Mouse (Mus musculus) layer of hippocampus, postnatal 25 days (tissue): ENCODE measurements around the gene Tor4a. TPM values are rescaled to one million over a fixed set of nuclear protein-coding genes. Genes with fewer than 3 reads are reported as not detected.

Source experiments
- DNase-seq, 2 experiments: peaks; one replicate each; pipeline ENCODE4 v3.0.0; 2022; ENCODE audit warnings: mixed read lengths in 2 of 2, low spot score in 1 of 2; ENCODE audit errors: extremely low spot score in 1 of 2
- total RNA-seq, 2 experiments: library from RNA; stranded (reverse); gene quantifications; 2 replicates each; pipeline ENCODE4 v1.2.3; 2021

Gene Tor4a
- total RNA-seq, 2 experiments from 2014 or later, result 1.5 TPM

DNA sequence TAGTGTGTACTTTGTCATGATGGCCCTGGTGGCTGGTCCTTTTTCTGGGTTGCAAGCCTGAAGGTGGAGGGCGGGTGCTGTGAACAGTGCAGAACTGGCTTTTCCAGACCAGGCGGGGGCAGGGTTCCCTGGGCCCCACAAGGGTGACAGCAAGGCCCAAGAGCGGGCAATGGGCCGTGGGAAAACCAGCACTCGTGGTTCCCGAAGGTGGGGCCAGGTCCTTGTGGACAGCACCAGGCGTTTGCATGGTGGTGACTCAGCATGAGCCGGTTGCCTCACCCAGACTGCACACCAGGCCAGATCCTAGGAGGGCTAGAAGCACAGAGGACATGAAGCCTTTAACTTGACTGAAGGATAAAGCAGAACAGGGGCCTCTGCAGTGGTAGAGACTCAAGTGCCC is 24.1 kb downstream of the Tor4a start:
- DNase-seq, result no peak

DNA sequence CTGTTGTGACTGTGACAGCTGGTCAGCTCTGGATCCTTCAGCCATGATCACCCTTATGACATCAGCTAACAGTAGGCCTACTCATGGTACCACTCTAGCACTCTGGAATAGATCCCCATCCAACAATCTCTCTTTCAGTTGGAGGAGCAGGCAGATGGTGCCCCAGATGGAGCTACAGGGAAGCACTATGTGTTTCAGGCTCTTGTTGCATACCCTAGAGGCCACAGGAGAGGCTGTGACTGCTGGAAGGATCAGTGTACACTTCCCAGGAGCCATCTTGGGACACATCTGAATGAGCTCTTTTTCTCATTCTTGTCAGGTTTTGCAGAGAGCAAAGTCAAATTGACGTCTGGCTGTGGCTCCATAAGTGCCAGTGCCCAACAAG is 24.9 kb downstream of the Tor4a start:
- DNase-seq, result peak in 1 of 2 experiments; percentile 59

DNA sequence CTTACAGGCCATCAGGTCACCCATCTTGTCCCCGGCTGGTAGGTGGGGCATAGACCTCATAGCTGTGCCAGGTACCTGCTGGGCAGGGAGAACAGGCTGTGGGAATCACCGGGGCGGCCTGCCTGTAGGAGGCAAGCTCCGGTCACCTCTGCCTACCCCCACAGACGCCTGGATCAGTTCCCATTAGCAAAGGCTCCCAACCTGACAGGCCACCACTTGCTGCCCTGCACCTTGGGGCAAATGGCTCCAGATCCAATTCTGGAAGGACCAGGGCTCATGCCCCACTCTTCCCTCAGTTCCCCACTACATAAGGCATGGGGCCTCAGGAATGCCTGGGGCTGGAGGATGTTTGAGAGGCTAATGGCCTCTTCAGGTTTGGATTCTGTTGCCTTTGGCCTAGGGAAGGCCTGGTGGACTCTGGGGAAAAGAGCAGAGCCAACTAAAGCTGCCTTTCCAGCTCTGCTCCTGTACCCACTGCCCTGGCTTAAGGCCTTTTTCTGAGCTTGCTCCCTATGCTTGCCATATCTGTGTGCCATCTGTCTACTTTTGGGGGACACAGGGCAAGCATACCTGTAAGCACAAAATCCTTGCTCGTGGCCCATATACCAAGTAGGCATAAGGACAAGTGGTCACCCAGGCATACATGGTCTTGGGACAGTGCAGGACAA is 25.5 kb downstream of the Tor4a start:
- DNase-seq, result no peak

DNA sequence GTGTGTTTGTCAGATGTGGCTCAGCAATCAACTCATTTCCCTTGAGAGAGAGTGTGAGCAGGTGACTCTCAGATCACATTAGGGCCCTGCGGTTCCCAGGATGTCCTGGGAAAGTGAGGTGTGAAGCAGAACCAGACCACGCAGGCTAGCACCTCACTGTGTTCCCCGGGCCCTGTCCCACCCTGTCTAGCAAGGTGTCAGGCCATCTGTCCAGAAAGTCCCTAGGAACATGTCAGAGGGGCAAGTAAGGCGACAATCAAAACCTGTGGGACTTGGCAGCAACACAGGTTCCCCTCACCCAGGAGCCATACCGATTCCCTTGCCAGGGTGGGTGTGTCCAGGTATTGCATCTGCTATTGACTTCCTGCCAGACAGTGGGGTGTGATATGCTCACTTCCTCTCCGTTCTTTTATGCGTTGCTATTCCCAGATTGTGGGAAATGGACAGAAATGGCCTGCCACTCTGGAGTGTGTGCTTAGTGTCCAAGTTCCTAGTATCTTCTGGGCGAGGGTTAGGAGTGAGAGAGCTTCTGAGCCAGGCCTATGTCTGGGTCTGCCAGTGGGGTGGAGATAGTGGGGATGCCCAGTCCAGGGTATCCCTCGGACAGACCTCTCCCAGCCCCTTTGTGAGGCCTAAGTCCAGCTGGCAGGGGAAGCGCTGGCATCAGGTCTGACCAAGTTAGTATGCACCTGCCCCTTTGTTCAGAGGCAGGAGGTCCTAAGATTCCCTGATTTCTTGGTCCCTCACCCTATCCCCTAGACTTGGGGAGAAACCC is 26.2 kb downstream of the Tor4a start:
- no peak for DNase-seq

DNA sequence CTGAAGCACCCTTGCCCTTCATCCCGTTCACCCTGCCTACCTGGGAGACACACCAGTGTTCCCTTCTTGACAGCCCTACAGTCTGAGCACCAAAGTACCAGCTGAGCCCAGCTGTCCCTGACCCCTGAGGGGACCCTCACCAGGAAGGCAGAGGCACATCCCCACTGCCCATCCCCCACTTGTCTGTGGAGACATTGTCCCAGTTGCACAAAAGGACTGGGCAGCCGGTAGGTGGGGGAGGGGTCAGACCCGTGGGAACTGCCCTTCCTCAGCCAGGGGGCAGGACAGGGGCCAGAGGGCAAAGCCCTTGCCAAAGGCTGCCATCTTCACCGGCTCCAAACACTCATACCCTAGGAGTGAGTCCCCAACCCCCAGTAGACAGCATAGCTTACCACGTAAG is 26.9 kb downstream of the Tor4a start:
- DNase-seq, result no peak

DNA sequence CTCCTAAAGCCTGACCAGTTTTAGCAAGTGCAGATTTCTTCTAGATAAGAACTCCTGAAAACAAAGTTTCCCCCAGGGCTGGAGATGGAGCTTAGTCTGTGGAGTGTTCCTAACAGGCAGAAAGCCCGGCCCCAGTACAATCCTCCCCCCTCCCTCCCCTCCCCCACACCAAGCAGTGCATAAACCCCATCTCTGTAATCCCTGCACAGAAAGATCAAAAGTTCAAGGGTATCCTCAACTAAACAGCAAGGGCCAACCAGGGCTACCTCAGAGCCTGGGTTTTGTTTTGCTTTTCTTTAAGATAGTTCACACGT is 28.1 kb downstream of the Tor4a start:
- DNase-seq, result no peak

DNA sequence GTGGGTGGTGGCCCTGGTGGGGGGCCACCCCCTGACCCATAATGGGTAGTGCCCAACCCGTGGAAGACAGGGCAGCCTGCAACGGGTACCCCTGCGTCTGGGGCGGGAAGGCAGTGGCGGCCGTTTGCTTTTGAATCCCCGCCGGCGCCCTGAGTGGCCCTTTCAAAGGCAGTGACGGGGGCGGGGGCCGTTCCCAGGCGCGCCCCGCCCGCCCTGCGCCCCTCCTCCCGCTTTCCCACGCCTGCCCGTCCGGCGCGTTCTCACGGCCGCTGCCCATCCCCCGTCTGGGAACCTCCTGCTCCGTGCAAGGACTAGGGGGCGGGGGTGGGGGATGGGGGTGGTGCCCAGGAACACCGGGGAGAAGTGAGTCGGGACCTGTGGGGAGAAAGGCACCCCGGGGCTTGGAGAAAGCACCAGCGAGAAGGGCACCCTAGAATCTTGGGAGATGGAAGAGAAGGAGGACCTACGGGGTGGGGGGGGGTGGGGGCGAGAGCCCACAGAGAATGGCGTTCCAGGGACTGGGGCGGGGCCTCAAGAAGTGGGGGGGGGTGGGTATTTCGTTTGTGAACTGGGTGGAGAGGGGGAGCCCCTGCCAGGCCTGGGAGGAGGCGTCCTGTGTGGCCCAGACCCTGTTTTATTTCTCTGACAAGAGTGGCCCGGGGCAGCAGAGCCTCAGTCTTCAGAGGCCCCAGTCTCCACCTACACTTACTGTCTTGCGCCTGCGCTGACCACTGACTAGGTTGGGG is 28.6 kb downstream of the Tor4a start:
- DNase-seq, result no peak

DNA sequence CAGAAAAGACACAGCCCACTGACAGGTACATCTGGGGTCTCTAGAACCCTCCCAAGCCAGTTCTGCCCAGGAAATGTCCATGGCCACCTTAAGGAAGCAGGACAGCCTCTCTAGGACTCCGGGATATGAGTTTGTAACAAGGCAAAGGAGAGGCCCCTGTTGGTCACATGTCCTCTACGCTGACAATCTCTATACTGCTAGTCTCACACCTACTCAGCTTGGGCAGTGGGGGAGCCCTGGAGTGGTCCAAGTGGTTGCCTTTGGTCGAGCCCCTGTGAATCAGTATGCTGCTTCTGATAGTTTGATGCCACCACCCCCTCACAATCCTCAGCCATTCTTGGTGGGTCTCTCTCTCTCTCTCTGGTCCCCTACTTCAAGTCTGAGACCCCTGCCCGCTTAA is 29.2 kb downstream of the Tor4a start:
- no peak for DNase-seq

DNA sequence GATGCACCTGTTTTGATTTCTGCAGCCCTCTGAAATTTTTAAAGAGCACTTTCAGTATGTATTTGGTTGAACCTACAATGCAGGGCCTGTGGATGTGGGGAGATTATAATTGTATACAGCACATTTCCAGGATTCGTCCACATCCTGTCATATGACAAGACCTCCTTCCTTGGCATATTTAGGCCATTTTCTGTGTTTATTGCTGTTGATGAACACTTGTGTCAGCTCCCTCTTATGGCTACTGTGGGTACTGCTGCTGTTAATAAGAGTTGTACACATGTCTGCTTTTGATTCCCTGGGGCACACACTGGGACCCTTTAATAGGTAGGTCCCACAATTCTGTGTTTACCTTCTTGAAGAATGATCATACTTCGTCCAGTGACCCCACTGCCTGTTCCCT is 39.0 kb downstream of the Tor4a start:
- peak in 1 of 2 experiments; percentile 59 for DNase-seq

DNA sequence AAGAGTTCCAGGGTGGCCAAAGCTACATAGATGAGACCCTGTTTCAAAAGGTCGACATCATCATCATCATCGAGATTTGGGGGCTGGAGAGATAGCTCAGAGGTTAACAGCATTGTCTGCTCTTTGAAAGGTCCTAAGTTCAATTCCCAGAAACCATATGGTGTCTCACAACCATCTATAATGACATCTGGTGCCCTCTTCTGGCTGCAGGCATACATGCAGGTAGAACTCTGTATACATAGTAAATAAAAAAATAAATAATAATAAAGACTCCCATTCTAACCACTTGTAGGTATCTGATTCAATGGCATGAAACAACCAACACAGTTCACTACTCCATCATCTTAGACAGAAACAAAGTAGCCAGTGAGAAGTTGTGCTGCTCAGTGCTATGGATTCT is 39.7 kb downstream of the Tor4a start:
- DNase-seq, result no peak

DNA sequence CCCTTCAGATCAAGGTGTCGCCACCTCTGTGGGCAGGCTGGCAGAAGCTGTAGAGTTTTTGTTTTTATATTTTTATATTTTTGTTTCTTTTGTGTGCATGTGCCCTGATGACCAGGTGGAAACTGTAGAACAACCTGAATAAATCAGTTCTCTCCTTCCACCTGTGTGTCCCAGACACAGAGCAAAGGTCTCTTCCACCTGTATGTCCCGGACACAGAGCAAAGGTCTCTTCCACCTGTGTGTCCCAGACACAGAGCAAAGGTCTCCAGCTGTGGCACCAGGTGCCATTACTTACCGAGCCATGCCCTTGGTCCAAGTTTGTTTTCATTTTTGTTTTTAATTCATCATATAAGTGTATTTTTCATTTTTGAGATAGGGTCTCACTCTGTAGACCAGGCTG is 40.5 kb downstream of the Tor4a start:
- DNase-seq, result no peak

DNA sequence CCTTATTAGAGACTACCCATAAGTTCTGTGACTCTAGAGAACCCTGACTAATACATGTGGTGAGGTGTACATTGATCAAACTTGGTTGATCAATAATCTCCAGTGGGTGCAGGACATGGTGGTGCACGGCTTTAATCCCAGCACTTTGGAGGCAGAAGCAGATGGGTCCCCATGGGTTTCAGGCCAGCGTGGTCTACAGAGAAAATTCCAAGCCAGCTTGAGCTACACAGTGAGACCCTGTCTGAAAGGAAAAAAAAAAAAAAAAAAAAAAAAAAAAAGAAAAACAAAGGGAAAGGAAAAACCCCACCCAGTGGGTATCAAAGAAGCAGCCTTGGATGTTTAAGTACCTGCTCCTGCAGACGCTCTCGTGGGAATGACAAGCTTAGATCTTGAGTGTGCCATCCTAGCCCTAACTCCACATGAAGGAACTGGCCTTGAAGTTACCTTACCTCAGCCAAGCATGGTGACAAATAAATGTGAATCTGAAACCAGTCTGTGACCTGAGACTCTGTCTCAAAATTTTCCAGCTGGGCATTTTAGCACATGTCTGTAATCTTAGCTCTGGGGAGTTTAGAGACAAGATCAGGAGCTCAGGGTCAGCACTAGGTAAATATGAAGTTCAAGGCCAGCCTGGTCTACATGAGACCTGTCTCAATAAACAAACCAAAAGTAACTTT is 45.3 kb downstream of the Tor4a start:
- DNase-seq, result no peak

DNA sequence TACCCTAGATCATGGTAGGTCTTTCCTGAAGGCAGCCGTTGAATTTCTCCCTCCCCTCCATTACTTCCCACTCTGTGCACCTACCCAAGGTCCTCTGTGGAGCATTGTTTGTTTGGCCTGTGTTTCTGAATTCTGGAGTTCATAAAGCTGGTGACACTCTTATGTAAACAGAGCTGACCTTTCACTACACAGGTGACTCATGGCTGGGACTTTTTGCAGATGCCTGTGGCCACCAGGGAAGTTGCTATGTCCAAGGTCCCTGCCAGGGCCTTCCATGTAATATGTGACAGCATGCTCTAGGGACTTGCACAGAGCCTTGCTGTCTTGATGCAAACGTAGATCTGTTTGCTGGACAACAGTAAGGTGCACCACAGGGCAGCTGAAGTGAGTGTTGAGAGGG is 47.0 kb downstream of the Tor4a start:
- DNase-seq, result no peak

DNA sequence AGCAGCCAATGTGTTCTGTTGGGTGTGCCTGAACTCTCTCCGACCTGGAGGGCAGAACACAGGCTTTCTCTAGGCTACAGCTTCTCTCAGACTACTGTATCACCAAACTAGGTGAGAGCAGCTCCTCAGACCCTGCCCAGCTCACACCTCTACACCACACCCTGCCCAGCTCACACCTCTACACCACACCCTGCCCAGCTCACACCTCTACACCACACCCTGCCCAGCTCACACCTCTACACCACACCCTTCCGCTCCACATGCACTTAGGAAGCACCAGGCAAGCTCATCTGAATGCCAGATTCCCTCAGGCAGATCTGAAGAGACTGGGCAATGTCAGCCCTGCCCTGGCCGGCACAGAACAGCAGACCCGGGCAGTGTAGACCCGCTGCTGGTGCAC is 48.8 kb downstream of the Tor4a start:
- DNase-seq, result no peak

DNA sequence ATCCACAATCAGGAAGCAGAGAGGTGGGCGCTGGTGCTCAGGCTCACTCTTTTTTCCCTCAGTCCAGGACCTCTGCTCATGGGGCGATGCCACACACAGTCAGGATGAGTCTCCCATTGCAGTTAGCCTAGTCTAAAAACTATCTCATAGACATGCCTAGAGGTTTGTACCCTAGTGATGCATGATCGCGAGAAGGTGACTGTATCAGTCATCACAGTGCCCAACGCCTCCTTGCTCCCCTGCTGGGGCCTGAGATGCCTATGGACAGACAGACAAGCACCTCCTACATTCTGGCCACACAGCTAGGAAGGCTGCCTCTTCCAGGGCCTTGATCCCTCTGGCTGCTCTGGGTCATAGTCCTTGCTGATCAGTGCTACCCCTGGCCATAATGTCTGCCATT is 49.3 kb downstream of the Tor4a start:
- DNase-seq, result no peak

DNA sequence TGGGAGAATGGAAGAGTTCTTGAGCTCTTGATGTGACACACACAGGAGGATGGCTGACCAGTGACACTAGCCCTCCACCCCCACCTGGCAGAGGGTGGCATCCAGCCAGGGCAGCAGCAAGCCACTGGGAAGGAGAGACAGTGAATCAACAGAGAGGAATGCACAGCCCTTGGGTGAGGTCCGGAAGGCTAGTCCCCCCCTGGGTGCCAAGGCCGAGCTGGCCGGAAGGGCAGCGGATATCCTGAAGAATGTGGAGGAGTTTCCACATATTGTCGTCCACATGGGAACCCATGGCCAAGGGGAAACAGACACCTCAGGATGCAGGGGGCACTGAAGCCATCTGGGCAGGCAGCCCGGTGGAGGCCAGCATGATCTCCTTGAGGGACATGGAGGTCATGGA is 51.3 kb downstream of the Tor4a start:
- DNase-seq, result no peak

Other genes starting within 250 kb of the Tor4a start
- 10 to 100 TPM; 38.5 TPM for gene Zmynd19, start 247.1 kb downstream of the Tor4a start, total RNA-seq
- 10 to 100 TPM; 31.6 to 33.0 TPM for gene Dph7, start 234.5 kb downstream of the Tor4a start, total RNA-seq
- gene Mrpl41, start 221.8 kb downstream of the Tor4a start, total RNA-seq, result 10 to 100 TPM; 85.3 to 93.5 TPM
- gene Pnpla7, start 220.9 kb downstream of the Tor4a start, total RNA-seq, result 10 to 100 TPM; 24.2 to 25.2 TPM
- gene Nsmf, start 142.5 kb downstream of the Tor4a start, total RNA-seq, result 100 to 1,000 TPM; 985 to 995 TPM
- gene Entpd8, start 116.6 kb downstream of the Tor4a start, total RNA-seq, result not detected
- not detected for gene Noxa1, start 101.7 kb downstream of the Tor4a start, total RNA-seq
- 10 to 100 TPM; 27.5 to 35.7 TPM for gene Nrarp, start 16.1 kb downstream of the Tor4a start, total RNA-seq
- 10 to 100 TPM; 55.8 to 58.9 TPM for gene Nelfb, start 14.6 kb upstream of the Tor4a start, total RNA-seq
- gene Stpg3, start 17.8 kb upstream of the Tor4a start, total RNA-seq, result under 1 TPM in 1 of 2 experiments, not detected in 1; 0.32 TPM
- gene Fam166a, start 21.9 kb upstream of the Tor4a start, total RNA-seq, result under 1 TPM in 1 of 2 experiments, not detected in 1; 0.59 TPM
- 100 to 1,000 TPM; 330 to 361 TPM for gene Tubb4b, start 27.8 kb upstream of the Tor4a start, total RNA-seq
- not detected for gene Slc34a3, start 37.5 kb upstream of the Tor4a start, total RNA-seq
- not detected for gene Rnf224, start 39.9 kb upstream of the Tor4a start, total RNA-seq
- gene Rnf208, start 45.4 kb upstream of the Tor4a start, total RNA-seq, result 100 to 1,000 TPM; 230 to 231 TPM
- under 1 TPM in 1 of 2 experiments, not detected in 1; 0.79 TPM for gene Cysrt1, start 45.6 kb upstream of the Tor4a start, total RNA-seq
- gene AL732309.1, start 50.0 kb upstream of the Tor4a start, total RNA-seq, result 1 to 10 TPM; 3.3 to 5.2 TPM
- 10 to 100 TPM; 38.1 to 40.5 TPM for gene Tmem203, start 58.6 kb upstream of the Tor4a start, total RNA-seq
- 10 to 100 TPM; 27.0 to 29.4 TPM for gene Tprn, start 65.7 kb upstream of the Tor4a start, total RNA-seq
- gene Ssna1, start 75.6 kb upstream of the Tor4a start, total RNA-seq, result 10 to 100 TPM; 69.2 to 71.6 TPM
- gene Anapc2, start 75.6 kb upstream of the Tor4a start, total RNA-seq, result 10 to 100 TPM; 85.1 to 86.5 TPM
- not detected for gene Tmem210, start 91.3 kb upstream of the Tor4a start, total RNA-seq
- not detected for gene Lrrc26, start 93.0 kb upstream of the Tor4a start, total RNA-seq
- gene Grin1, start 122.3 kb upstream of the Tor4a start, total RNA-seq, result 100 to 1,000 TPM; 405 to 487 TPM
- 10 to 100 TPM; 53.7 to 56.1 TPM for gene Man1b1, start 135.5 kb upstream of the Tor4a start, total RNA-seq
- 10 to 100 TPM; 30.7 to 31.7 TPM for gene Dpp7, start 159.5 kb upstream of the Tor4a start, total RNA-seq
- 10 to 100 TPM; 14.2 to 14.3 TPM for gene Uap1l1, start 168.8 kb upstream of the Tor4a start, total RNA-seq
- gene Sapcd2, start 175.4 kb upstream of the Tor4a start, total RNA-seq, result 1 to 10 TPM; 5.8 to 6.0 TPM
- 10 to 100 TPM; 15.3 to 18.0 TPM for gene Entpd2, start 199.0 kb upstream of the Tor4a start, total RNA-seq
- gene Npdc1, start 202.5 kb upstream of the Tor4a start, total RNA-seq, result 100 to 1,000 TPM; 427 to 450 TPM
- under 1 TPM; 0.12 to 0.49 TPM for gene Fut7, start 226.4 kb upstream of the Tor4a start, total RNA-seq
- 100 to 1,000 TPM; 160 to 172 TPM for gene Abca2, start 231.8 kb upstream of the Tor4a start, total RNA-seq